Mouse (Mus musculus): ENCODE results near the gene Rec114.

The Rec114 gene

GRCm38 (mm10) chr9:58662007-58662406 lies 81.8 kb downstream of the Rec114 start:
- DNase-seq (ENCODE audit: low spot score): no peak

GRCm38 (mm10) chr9:58660673-58661072 lies 83.1 kb downstream of the Rec114 start:
- no peak for DNase-seq (ENCODE audit: low spot score)

- DNase-seq (ENCODE audit: low spot score): no peak
Measured at GRCm38 (mm10) chr9:58659989-58660388, 83.8 kb downstream of the Rec114 start.

- DNase-seq (ENCODE audit: low spot score): no peak
Measured at GRCm38 (mm10) chr9:58659331-58659730, 84.4 kb downstream of the Rec114 start.

GRCm38 (mm10) chr9:58658596-58659309 lies 85.0 kb downstream of the Rec114 start:
- no peak for DNase-seq (ENCODE audit: low spot score)

GRCm38 (mm10) chr9:58657735-58658512 lies 85.8 kb downstream of the Rec114 start:
- DNase-seq (ENCODE audit: low spot score): no peak

- no peak for DNase-seq (ENCODE audit: low spot score)
Measured at GRCm38 (mm10) chr9:58656824-58657223, 86.9 kb downstream of the Rec114 start.

- peak; percentile 53 for DNase-seq (ENCODE audit: low spot score)
Measured at GRCm38 (mm10) chr9:58656396-58656795, 87.4 kb downstream of the Rec114 start.

- no peak for DNase-seq (ENCODE audit: low spot score)
Measured at GRCm38 (mm10) chr9:58654494-58654893, 89.3 kb downstream of the Rec114 start.

GRCm38 (mm10) chr9:58651993-58652392 lies 91.8 kb downstream of the Rec114 start:
- no peak for DNase-seq (ENCODE audit: low spot score)

- no peak for DNase-seq (ENCODE audit: low spot score)
Measured at GRCm38 (mm10) chr9:58649265-58649626, 94.5 kb downstream of the Rec114 start.

GRCm38 (mm10) chr9:58648406-58649264 lies 95.1 kb downstream of the Rec114 start:
- no peak for DNase-seq (ENCODE audit: low spot score)

- DNase-seq (ENCODE audit: low spot score): no peak
Measured at GRCm38 (mm10) chr9:58630441-58630840, 113.3 kb downstream of the Rec114 start.

GRCm38 (mm10) chr9:58627197-58627596 lies 116.6 kb downstream of the Rec114 start:
- no peak for DNase-seq (ENCODE audit: low spot score)

- no peak for DNase-seq (ENCODE audit: low spot score)
Measured at GRCm38 (mm10) chr9:58623009-58623408, 120.8 kb downstream of the Rec114 start.

GRCm38 (mm10) chr9:58615064-58615938 lies 128.5 kb downstream of the Rec114 start:
- no peak for DNase-seq (ENCODE audit: low spot score)

- no peak for DNase-seq (ENCODE audit: low spot score)
Measured at GRCm38 (mm10) chr9:58613790-58614189, 130.0 kb downstream of the Rec114 start.

Data from testis, postnatal 10 days (tissue).